Mouse (Mus musculus) small intestine, adult 2 months (tissue): Measurements from ENCODE around the gene Olfr111.

Experiments
- CTCF ChIP-seq: fragments of 200-500 bp; IDR thresholded peaks from 2 replicates; pipeline ENCODE4 v1.5.1; 2012; ENCODE audit warnings: low read depth, mild to moderate bottlenecking, control low read depth, inconsistent platforms, low read length, moderate library complexity, mixed read lengths; ENCODE audit not compliant: insufficient replicate concordance, insufficient read length; ENCODE audit errors: extremely low read depth
- POLR2A ChIP-seq: fragments of 200-500 bp; IDR thresholded peaks from 2 replicates; pipeline ENCODE4 v1.6.1; 2012; ENCODE audit warnings: low read depth, mild to moderate bottlenecking, control low read depth, inconsistent platforms, low read length, moderate library complexity

- TF ChIP-seq CTCF (no peak), POLR2A (no peak)
These were observed 61.5 kb downstream of the Olfr111 start, which contains the start of gene Olfr112 for GRCm38 (mm10) chr17:37569351-37569750.
